Mouse (Mus musculus) ES-E14 (cell line): ENCODE measurements around the gene Polr1d.

Experiments
- CHD2 ChIP-seq: IDR thresholded peaks from 2 replicates; pipeline ENCODE4 v1.6.1; 2014; ENCODE audit warnings: mild to moderate bottlenecking, low read depth, low read length, inconsistent platforms
- MAFK ChIP-seq: IDR thresholded peaks from 2 replicates; pipeline ENCODE4 v1.6.1; 2014; ENCODE audit warnings: mild to moderate bottlenecking, low read depth, low read length, inconsistent platforms; ENCODE audit not compliant: insufficient read depth
- ZC3H11A ChIP-seq: IDR thresholded peaks from 2 replicates; pipeline ENCODE4 v1.6.1; 2012; ENCODE audit warnings: low read depth, mild to moderate bottlenecking, inconsistent platforms, low read length, borderline replicate concordance
- ZNF384 ChIP-seq: IDR thresholded peaks from 2 replicates; pipeline ENCODE4 v1.6.1; 2012; ENCODE audit warnings: low read depth, low read length, inconsistent platforms

DNA sequence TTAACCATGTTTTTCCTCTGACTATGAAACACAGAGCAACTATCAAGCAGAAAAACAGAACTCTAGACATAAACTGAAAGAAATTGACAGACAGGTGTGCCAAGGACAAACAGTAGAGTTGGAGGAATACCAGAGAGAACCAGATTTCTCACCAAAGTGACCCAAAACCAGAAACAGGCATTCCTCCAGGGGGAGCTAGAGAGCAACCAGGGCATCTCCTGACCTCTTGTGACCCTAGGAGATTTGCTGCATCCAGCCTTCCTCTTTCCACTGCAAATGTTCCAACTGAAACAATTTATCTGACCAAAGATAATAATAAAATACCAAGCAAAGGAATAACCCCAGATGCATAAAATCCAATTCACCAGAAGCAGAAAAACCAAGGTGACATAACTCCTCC, 70.5 kb downstream of the Polr1d start:
- TF ChIP-seq MAFK, result no peak
- TF ChIP-seq ZNF384, result no peak
- no peak for TF ChIP-seq ZC3H11A
- no peak for TF ChIP-seq CHD2
